Mouse (Mus musculus): Measurements from ENCODE around the gene Mcu.

Mcu gene

DNA sequence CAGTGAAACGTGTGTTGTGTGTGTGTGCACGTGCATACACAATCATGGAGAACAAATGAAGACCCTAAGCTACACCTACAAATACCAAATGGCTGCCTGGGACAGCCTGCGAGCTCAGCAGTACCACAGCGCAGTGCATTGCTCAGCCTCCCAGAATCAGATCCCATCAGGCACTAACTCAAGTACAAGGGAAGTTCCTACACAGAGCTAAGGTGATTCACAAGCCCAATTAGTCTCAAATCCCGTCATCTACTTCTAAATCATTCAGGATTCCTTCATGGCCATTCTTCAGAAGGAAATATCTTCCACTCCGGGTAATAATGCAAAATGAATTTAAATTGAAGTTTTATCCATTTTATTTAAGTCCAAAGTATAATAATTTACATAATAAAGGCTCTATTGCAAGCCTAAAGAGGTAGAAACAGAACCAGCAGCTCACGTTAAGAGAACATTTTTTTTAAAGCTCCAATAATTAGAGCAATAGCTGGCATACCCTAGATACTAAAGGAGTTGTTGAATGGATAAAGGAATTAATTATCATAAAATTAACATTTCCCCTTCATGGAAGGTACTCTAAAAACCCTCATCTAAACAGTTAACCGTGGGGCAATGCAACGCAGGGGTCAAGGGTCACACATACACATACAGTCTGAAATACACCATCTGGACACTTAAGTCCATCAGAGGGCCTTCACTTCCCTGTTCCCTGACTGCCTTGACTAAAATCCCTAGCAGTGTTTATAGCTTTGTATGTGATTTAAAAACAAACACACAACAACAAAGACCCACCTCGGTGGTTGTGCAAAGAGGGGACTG, 47.6 kb downstream of the Mcu start:
- DNase-seq, result no peak

DNA sequence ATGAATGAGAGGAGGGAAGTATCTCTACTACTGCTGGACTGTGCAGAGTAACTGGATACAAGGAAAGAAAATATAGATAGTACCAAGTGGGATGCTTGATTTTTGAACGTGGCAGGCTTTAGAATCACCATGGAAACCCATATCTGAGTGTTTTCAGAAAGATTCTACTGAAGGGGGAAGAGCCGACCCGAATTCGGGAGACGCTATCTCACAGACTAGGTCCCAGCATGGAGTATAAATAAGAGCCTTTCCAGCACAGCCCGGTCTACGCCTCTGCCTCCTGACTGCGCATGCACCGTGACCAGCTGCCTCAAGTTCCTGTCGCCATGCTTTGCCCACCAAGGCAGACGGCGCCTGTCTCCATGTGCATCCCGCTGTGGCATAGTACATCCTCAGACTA, 49.5 kb downstream of the Mcu start:
- DNase-seq, result no peak

DNA sequence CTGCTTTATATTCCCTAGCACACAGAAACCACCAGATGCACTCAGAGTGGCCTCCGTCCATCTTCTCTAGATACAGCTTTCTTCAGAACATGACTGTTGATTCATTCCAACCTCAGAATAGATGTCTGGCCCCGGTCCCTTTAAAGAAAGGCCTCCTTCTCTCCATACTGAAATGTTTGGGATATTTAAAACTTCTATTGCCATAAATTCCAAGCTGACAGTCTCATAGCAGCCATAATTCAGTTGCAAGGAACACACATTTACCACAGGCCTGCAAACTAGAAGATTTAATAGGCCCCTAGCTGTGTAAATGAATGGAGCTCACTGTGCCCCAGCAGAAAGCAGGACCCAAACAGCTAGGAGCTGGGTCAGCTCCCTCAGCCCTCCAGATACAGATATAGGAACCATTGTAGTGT, 50.5 kb downstream of the Mcu start:
- no peak for DNase-seq

DNA sequence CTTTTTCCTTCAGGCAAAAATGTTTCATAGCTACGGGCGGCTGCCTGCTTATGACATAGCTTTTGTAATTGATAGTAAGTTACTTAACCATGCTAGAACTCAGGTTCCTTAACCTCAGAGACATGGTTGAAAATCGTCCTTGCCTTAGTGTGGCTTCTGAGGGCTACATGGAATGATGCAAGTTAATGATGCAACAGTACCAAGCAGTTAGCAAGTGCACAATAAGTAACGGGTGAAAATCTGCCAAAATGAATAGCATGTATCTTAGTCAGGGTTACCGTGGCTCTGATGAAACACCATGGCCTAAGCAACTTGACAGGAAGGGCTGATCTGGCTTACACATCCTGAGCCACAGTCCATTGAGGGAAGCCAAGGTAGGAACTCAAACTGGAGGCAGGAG, 51.9 kb downstream of the Mcu start:
- no peak for DNase-seq

DNA sequence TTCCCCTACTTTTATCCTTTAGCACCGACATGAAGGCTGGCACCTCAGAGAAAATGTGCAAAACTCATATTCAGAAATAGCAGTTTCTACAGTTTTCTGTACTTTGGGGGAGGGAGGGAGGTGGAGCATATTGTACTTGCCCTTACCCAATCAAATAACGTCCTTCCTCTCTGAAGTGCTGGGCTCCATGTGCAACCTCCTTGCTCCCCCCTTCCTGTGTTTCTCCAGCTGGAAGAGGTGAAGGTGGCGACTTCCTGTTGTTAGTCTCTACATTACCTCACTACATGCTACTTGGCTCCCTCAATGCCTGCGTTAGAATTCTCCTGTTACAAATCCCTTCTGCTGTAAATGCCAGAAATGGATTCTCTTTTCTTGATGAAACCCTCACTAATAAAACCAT, 54.0 kb downstream of the Mcu start:
- no peak for DNase-seq

DNA sequence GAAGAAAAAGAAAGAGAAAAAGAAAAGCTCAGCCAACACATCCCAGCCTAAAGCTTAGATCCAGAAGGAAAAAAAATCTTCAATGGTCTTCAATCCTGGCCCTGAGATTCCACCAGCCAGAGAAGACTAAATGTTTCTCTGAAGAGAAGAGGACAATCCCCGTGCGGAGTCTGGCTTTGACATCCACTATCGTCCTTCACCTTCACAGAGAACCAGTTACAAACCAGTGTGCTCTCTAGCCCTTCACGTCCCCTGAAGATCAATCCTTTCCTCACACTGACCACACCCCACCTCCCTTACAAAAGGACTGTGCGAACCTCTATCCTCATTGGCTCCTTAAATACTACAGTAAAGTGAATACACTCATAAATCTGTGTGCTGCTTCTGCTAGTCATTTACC, 56.4 kb downstream of the Mcu start:
- DNase-seq, result no peak

DNA sequence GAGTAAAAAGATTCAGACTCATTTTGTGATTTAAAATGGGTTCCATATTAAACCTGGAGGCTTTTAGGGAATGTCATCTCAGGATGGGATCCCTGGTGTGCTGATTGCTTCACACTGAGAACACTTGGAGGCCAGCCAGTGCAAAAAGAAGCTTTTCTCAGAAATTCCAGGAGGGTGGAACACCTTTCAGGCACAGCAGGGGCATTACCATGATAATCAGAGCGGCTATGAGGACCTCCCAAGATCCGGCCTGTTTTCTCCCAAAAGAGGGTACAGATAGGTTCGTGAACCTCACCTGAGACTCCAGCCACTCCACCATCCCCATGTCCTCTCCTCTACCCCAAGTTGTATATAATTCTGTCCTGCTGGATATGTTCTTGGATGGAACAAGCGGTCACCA, 57.9 kb downstream of the Mcu start:
- no peak for DNase-seq

DNA sequence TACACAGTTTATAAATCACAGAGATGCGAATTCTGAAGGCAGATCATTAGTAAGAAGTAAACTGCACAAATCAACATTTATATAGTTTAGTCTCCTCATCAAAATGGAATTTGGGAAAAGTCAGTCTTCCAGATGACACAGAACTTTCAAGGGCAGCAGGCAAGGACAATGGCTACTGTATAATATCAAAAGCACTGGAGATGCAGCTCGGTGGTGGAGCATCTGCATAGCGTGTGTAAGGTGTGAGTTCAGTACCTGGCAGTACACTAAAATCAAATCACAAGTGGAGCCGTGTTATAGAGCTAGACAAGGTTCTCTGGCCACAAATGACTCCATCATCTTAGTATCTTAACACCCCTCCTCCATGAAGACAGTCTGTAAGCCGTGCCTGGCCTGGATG, 58.3 kb downstream of the Mcu start:
- no peak for DNase-seq

DNA sequence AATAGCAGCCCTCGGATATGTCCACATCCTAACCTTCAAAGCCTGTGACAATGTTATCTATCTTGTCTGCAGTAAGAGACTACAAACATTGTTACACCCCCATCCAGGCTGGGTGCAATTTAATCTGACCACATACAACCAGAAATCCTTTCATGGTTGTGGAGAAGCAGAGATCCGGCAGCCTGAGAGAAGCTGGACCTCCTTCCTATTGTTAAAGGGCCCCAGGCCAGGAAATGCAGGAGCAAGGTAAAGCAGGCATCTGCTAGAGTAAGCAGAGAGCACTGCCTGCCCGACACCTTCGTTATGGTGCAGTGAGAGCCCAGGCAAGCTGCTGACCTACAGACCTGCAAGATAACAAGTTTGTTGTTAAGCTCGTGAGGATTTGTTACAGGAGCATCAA, 60.0 kb downstream of the Mcu start:
- no peak for DNase-seq

DNA sequence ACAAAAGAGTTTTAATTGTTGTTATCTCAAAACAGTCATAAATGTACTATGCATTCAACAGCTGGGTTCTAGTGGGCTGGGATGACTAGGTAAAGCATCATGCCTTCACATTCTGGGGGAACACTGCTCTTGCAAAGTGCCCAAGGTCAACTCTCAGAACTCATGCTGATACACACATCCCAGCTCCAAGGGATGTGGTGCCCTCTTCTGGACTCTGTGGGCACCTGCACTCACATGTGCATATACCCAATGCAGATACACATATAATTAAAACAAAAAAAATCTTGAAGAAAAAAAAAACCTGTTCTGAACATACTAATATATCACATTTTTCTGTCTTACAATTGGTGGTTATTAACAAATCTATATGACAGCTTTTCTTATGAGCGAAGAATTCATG, 62.2 kb downstream of the Mcu start:
- no peak for DNase-seq

DNA sequence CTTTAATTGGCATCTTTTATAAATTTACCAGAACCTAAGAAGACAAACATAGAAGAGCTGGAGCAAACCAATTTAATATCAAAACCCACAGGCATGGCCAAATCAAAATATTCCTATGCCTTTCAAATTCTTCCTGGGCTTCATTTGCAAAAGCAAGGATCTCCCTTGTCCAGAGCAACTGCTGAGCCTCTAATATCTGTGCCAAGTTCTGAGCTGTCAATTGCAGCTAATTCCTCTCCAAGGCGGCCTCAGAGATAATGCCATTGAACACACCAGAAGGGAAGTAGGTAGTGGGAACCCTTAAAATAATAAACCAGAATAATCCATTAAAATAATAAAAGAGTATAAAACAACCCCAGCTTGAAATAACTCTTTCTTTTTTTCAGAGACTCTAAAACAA, 64.0 kb downstream of the Mcu start:
- DNase-seq, result no peak

DNA sequence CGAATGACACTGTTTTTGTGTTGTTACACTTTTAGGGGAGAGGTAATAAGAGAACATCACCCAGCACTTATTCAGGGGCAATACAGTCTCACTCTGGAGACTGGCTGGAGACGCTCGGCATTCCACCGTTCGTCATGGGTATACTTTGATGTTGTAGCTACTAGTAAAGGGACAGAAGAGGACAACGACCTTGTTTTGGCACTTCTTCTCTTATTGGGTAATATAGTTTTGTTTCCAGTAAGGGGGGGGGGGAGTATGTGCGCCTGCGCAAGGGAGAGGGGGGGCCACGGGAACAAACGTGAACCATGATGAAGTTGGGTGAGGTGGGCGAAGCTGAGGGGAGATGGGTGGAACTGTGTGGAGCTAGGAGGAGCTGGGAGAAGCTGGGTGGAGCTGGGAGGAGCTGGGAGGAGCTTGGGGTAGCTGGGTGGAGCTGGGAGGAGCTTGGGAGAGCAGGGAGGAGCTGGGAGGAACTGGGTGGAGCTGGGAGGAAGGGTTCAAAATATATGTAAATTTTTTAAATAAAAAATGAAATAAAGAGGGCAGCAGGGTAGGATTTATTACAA, 67.6 kb downstream of the Mcu start:
- DNase-seq, result no peak

DNA sequence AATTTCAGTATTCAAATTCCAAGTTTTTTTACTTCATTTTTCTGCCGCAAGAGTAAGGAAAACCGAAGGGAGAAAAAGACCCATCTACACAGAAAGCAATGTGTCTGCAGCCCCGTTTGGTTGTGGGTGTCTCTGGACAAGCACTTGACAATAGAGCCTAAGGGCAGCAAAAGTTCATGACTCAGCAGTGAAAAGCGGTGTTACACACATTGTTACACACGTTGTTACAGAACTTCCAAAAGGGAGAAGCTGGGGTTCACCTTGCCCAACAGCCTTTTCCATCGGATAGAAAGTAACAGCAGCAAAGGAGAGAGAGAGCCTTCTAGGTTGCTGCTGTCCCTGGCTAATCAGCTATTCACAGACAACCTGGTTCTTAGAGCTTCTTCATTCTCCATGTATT, 68.3 kb downstream of the Mcu start:
- DNase-seq, result no peak

DNA sequence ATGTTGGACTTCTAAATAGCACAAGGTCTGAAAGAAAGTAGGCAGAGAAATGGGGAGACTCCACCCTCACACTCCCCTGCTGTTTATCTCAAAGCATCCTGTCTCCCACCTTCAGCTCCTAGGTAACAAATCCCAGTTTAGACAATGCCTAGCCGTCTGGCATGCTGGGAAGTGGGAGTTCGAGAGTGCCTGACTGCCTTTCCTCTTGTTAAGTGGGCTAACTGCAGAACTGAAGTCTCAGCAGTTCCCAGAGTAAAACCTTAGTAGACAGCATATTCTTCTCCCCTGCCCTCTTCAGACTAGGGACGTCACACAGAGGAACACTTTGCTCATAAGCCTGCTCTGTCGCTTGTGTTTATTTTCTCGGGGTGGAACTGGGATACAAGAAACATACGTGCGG, 69.1 kb downstream of the Mcu start:
- no peak for DNase-seq

DNA sequence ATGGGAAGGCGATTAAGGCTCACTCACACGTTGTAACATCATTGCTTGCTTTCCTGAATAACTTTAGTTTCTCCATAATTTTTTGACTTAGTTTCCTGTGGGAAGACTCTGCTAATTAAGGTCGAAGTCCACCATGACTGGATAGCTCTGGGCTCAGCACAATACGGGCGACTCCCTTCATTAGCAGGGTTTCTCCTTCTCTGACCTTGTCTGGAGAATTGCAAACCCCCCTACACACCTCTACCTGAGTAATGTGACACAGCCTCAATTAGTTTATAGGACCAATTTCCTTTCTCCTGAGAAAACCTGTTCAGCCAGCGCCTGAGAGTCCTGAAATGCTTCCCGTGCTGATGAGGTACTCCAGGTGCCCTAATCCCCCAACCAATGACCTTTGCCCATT, 71.3 kb downstream of the Mcu start:
- DNase-seq, result no peak

DNA sequence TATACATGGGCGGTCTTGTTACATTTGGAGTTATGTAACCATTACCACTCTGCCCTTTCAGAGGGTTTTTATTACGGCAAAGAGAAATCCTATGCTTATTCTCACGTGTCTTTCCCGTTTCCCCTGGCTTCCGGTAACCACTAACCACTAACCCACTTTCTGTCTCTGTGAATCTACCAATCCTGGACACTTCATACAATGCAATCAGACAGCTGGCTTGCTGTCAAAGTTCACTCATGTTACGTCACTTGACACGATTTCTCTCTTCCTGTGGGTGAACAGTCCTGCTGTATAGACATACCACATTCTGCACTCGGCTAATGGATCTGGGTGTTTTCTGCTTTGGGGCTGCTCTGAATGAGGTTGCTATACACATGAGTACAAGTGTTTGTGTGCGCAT, 73.1 kb downstream of the Mcu start:
- no peak for DNase-seq

DNA sequence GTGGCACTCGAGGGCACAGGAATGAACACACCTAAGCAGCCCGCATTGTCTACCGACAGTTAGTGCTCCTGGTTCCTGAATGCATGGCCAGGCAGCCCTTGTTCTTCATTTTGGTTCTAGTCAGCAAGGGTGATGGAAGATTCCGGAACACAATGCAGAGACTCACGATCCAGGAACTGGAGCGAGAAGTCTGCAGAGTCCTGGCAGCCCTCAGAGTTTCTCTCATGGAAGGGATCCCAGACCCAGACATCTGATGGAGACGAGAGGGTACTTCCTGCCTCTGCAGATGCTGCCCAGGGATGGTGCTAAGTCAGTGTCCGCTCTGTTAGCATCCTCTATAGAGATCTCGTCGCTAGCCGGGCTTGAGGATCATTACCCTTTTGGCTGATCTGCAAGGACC, 75.0 kb downstream of the Mcu start:
- no peak for DNase-seq

DNA sequence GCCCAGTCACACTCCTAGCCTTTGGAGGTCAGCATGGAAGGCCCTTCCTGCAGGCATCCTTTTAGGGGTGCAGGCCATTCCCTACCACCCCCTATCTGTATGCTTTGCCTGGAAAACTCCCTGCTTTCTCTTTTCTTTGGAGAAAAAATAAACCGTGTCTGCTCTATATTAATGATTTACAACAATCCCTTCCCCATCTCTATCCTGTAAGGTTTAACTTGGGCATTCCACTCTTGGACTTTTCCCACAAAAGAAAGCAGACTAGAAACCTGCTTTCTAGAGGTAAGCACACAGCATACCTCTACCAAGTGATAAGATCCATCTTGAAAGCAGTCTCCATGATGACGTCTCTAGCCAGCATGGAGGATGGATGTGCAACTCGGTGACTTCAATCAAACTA, 75.9 kb downstream of the Mcu start:
- DNase-seq, result peak in 1 of 2 experiments; percentile 43

DNA sequence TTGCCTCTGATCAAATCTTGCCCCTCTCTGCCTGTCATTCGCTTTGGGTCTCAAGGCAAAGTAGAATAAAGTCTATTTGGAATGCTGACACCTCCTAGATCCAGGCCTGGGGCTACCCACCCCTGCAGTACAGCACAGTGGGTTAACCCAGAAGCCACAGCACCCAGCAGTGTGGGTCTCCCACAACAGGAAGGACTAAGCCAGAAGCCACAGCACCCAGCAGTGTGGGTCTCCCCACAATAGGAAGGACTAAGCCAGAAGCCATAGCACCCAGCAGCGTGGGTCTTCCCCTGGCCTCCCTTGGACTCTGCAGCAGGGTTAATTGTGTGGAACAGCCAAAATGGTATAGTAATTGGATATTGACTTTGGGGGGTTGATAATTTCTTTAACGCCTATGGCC, 76.4 kb downstream of the Mcu start:
- no peak for DNase-seq

DNA sequence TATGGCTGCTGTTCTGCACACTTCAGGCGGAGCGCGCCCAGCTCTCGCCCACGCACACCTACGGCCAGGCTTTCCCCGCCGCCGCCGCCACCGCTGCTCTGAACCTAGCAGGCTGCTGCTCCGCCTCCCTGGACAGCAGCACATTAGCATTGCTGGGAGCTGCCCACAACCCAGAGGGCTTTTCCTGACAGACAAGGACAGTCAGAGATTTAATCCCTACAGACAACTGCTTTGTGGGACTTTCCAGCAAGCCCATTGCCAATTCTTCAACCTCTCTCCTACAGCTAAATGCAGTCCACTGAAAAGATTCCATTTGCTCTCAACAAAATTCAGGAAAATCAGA, 77.0 kb downstream of the Mcu start:
- peak; percentile 51 to 60 for DNase-seq

DNA sequence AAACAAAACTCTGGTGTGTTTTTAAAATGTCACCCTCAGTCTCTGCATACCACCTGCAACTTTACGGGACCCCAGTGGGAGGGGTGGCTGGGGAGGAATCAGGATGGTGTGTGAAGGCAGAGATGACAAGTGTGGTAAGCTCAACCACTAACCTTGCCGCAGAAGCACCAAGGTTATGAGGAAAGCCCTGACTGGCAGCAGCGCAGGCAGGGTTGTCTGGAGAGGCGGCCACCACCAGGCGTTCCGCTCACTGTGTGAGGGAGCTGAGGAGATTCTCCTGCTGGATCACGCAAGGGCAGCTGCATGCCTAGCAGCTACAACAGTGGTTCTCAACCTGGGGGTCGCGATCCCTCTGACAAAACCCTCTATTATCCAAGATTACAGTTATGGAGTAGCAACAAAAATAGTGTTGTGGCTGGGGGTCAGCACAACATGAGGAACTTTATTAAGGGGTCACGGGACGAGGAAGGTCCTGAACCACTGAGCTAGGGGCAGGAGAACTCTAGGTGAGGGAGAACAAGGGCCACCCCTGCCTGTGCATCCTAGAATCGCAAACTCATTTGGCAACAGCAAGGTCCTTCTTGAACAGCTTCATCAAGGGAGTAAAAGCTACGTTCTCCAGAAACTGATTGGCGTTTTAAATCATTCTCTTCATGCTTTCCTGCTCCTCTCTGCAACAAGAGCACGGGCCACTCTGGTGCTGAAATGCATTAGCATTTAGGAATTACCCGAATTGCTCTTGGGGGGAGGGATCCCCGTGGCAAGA, 77.5 kb downstream of the Mcu start:
- no peak for DNase-seq

DNA sequence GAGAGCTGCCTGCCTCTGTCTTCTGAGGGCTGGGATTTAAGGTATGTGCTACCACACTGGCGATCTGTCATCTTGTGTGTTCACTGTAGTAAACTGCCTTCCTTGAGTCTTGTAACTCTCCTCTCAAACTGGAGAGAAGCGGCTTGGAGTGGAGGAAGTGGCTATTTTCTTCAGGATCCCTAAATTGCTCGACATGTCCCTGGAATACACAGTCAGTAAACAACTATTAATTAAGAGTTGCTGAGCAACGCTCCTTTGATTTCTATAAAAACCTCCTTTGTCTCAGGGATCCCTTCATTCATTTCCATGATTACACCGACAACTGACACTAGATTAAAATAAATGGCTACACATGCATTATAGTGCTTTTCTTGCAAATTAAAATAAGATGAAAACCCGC, 78.4 kb downstream of the Mcu start:
- no peak for DNase-seq

DNA sequence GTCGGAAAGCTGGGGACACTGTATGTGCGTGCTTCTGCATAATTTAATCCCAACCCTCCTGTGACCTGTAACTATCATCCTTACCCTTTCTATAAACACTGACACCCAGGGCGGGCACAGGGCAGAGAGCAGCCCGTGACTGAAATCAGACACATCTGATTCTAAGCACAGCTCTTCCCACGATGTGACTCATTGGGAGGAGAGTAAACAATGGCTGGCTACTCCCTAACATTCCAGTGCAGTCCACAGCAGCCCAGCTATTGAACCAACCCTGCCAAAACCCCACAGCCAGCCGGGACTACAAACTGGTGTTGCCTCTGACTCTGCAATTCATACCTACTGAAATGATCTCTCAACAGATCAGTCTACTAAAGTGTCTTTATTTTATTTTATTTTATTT, 78.9 kb downstream of the Mcu start:
- no peak for DNase-seq

DNA sequence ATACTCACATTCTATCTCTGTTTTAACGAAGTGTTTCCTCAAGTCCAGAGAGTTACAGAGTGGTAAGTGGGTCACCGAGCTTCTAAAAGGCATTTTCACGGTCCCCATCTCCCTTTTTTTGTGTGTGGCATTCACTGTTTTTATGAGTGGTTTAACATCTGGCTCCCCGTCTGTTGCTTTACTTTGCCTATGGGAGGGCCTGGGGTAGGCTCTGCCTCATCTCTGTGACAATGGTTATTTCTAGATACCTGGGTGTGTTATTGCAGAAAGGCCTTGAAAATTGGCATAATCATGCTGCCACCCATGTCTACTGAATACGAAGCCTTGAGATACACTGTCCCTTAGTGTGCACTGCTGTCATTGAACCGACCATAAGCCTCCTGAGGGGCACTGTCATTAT, 84.2 kb downstream of the Mcu start:
- DNase-seq, result no peak

DNA sequence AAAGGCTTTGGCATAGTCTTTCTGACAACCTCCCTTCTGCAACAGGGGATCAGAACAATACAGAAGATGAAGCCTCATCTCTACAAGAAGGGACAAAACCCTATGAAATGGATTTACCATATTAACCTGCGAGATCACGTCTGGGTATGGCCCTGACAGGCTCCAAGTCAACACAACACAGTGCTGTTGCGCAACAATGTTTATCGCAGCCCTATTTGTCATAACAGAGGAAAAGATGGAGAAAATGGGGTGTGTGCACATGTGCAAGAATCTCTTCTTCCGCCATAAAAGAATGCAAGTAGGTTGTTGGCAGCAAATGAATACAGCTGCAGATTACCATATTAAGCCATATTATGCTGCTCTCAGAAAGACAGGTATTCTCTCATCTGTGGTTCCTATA, 88.7 kb downstream of the Mcu start:
- no peak for DNase-seq

All from kidney, adult 8-10 months (tissue).